Mouse (Mus musculus) thymus, postnatal 10 days (tissue): Measurements from ENCODE around the gene Rala.
"Not testable (repeated sequence)": the region's sequence is repeated elsewhere in the genome, so short reads cannot be mapped to it uniquely, and the experiment has no call there.

ENCODE experiments used
- DNase-seq, 2 experiments: peaks; one replicate each; pipeline ENCODE4 v3.0.0; 2021; ENCODE audit warnings: low spot score in 2 of 2

The Rala gene

DNA sequence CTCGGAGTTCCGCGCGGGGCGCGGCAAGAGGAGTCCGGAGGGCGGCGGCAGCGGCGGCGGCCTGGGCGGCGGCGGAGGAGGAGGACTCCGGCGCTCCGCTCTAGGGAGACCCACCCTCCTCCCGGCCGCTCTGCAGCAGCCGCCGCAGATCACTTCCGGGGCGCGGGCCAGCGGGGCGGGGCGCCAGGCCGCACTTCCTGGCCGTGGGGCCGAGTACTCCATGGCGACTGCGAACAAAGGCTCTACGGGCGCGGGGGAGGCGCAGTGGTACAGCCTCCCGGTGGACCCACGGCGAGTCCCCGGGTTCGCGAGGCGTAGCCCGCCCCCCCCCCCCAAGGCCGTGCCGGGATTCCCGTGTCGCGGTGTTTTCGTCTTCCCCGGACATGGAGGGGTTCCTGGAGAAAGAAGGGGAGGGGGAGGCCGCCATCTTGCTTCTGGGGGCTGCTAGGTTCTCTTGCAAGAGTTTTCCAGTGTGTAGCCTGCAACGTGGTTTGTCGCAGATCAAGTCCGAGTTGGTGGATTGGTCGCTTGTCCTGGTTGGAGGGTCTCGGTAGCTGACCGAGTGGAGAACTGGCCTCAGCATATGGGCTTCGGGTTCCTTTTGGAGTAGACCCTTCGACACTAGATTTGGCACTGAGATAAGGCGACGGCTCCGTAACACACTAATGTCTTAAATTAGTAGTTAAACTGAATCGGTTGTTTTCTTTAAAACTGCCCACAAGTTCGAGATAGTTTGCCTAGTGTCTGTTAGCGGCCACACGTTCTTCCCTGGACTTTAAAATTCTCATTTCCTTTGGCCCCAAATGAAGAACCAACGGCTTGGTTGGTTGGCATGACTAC is at the start of gene Rala:
TSS of gene Rala (minus strand) at position 162 of the 840 bp plus-strand sequence.
- peak; percentile 88 to 94 for DNase-seq

DNA sequence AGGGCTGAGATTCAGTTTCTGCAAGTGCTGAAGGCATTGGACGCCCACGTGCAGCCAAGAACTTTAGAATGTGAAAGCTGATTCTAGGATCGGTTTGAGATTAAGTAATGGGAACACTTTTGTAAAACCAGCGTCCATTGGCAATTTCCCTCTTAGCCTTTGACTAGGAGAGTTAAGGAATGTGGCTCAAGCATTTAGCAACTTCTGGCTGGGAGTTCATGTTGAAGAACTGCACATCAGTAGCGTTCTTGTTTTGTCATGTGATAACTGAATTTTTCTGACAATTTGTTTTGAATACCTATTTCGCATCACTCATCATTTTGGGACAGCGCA is 49.4 kb upstream of the Rala start:
- DNase-seq: no peak

- DNase-seq: peak; percentile 85 to 95
These were observed 48.9 kb upstream of the Rala start, which contains the start of gene Yae1d1 for GRCm38 (mm10) chr13:17992697-17993514. Gene Yae1d1, minus strand, starts transcription at chr13:17993349.

GRCm38 (mm10) chr13:17992009-17992408 is 48.0 kb upstream of the Rala start:
- no peak for DNase-seq

- peak in 1 of 2 experiments; percentile 10 for DNase-seq
These were observed 39.2 kb upstream of the Rala start for GRCm38 (mm10) chr13:17983194-17983593.

- no peak for DNase-seq
These were observed 38.6 kb upstream of the Rala start for GRCm38 (mm10) chr13:17982634-17983033.

- DNase-seq: no peak
These were observed 33.1 kb upstream of the Rala start for GRCm38 (mm10) chr13:17976854-17977739.

DNA sequence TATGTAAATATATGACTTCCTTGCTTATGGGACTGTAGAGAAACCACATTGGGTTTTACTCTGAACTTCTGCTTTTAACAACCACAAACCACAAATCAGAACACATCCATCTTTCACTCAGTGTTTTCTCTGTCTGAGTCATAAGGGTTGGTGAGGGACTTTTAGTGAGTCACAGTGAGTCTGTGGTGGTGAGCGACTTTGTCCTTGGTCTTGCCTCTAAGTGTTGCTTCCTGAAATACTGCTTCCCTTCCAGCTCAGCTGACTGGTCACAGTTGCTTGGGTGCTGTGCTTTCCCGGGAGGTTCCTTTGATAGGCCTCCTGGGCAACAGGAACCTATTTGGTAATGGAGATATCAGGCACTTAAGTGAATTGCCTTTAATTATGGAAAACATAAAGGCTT is 31.9 kb upstream of the Rala start:
- no peak for DNase-seq

DNA sequence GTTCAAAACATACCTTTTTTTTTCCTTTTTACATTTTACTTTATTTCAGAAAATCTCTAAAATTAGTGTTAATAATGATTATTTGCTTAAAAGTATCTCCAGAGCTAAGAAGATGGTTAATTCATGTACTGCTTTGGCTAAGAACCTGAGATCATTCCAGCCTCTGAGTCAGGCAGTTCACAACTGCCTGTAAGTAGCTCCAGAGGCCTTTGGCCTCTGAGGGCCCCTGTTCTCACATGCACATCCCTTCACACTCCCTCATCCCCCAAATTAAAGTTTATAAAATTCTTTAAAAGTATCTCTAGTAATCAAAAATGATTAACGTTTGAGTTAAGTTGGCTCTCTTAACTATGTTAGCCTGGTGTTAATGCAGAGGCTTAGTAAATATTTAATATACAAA is 31.4 kb upstream of the Rala start:
- DNase-seq: no peak

DNA sequence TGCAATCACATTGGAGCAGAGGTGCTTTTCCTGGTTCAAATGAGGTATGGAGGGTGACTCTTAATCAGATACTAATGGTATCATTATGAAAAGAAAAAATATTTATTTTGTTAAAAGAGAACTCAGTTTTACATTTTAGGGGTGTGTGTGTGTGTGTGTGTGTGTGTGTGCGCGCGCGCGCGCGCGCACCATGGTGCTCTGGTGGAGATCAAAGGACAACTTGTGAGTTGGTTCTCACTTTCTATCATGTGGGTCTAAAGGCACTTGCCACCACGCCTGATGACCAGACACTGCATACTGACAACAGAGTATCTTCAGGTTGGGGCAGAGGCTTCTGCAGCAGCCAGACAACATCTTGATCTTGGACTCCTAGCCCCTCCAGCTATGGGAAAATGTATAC is 30.7 kb upstream of the Rala start:
- DNase-seq: no peak

DNA sequence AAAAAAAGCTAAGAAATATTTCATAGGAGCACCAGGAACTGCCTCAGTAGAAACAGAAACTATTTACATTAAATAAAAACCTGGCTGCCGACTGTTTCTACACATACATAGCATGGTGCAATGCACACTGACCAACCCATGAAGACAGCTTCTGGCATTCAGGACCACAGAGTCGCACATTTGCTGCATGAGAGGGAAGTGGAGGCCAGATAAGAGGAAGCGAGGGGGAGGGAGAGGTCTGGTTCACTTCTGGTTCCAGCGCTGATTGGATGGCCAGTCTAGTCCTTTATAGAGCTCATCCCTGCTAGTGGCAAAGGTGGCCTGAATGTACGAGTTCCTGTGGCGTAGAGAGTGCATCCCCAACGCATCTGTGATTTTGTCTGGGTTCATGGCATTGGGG is 16.6 kb upstream of the Rala start:
- no peak for DNase-seq

DNA sequence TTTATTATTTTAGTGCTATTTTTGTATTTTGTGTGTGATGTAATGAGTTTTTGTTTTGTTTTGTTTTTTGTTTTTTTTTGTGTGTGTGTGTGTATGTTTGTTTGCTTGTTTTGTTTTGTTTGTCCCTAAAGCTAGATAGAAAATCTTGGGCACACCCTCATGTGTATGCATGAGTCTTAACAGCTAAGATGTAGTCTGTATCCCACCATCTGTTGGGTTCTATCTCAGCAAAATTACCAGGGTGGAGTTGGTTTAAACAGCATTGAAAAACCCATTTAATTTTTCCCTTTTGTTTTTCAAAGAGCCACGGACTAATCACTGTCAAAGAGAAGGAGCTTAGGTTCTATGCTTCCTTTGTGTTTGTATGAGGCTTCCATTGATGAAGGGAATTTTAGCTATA is 10.2 kb upstream of the Rala start:
- DNase-seq: no peak

GRCm38 (mm10) chr13:17950581-17950980 is 6.5 kb upstream of the Rala start:
- not testable (repeated sequence) for DNase-seq

GRCm38 (mm10) chr13:17949555-17949954 is 5.5 kb upstream of the Rala start:
- no peak for DNase-seq

- DNase-seq: peak; percentile 3 to 11
These were observed 547 bp downstream of the Rala start for GRCm38 (mm10) chr13:17943306-17944077.

GRCm38 (mm10) chr13:17942338-17942737 is 1.7 kb downstream of the Rala start:
- DNase-seq: no peak

- DNase-seq: no peak
These were observed 36.7 kb downstream of the Rala start for GRCm38 (mm10) chr13:17907309-17907708.

GRCm38 (mm10) chr13:17901474-17901873 is 42.6 kb downstream of the Rala start:
- DNase-seq: no peak

- no peak for DNase-seq
These were observed 43.4 kb downstream of the Rala start for GRCm38 (mm10) chr13:17900641-17901040.

GRCm38 (mm10) chr13:17897040-17897439 is 47.0 kb downstream of the Rala start:
- DNase-seq: no peak

DNA sequence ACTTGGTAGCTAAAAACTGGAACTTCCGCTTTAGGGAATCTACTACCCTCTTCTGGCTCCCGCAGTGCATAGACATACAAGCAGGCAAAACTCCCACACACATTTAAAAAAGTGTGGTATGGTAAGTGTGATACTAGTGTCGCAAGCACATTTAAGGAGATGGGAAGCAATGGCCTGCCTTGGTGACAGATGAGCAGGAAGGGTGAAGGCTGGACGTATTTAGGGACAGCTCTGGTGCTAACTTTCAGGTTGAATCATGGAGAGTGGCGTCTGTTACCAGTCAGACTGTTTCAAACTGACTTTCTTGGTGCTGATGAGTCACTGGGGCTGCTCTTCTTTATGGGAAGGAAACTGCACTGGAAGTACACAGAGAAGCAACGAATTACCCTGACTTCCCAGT is 52.5 kb downstream of the Rala start:
- DNase-seq: no peak
